Mouse (Mus musculus) Patski (cell line): ENCODE results near the gene Szrd1. TPM values are rescaled to one million over a fixed set of nuclear protein-coding genes. Genes with fewer than 3 reads are reported as not detected.

Experiments
- ATAC-seq: fragments of 100-300 bp; one replicate; pipeline ENCODE4 v1.8.0; 2021
- CTCF ChIA-PET: fragments of 350-600 bp; sonication (Branson Sonifier 250); formaldehyde crosslinking; loops from one replicate; lab custom pipeline; 2022; ENCODE audit warnings: inconsistent platforms; lab: Charles Lee
- POLR2A ChIA-PET: fragments of 350-600 bp; sonication (Branson Sonifier 250); formaldehyde crosslinking; loops from one replicate; lab custom pipeline; 2022; ENCODE audit warnings: antibody characterized with exemption, inconsistent platforms; lab: Charles Lee
- DNase-seq: peaks from one replicate; pipeline ENCODE4 v3.0.0-alpha.2; 2011; ENCODE audit warnings: low read depth, low spot score
- H3K27me3 ChIP-seq: fragments of 371-371 bp; one replicate; pipeline ENCODE4 v1.5.1; 2021
- CTCF ChIP-seq: fragments of 100-300 bp; IDR thresholded peaks from one replicate; pipeline ENCODE4 v1.5.1; 2021
- in situ Hi-C: fragments of 300-500 bp; cut with MboI; formaldehyde crosslinking; loops from 3 replicates; pipeline ENCODE4 v1.11.1; 2018; ENCODE audit warnings: low pct_unique_long_range_greater_than_20kb, mixed read lengths
- polyA plus RNA-seq: library from polyadenylated mRNA; unstranded; gene quantifications from one replicate; pipeline ENCODE4 v1.2.3, GENCODE M21; 2021

Szrd1 gene
- polyA plus RNA-seq, 1 experiment from 2014 or later, result 54.3 TPM

DNA sequence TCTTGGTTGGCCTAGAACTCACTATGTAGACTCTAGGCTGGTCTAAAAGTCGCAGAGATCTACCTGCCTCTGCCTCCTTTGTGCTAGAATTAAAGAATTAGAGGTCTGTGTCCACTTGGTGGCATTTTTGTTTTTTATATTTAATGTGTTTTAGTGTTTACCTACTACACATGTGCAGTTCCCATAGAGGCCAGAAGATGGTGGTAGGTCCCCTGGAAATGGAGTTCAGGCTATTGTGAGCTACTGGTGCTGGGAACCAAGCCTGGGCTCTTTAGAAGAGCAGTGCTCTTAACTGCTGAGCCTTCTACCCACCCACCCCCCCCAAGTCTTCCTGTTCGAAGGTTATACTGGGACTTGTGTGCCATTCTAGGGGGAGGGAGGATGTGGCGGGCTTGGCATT lies 27.6 kb upstream of the Szrd1 start:
- ChIA-PET CTCF (interaction anchor here (1.0 to 2.3 kb wide), 2 partner anchors 17 to 20 kb away, joined by 3 to 6 read pairs; no protein-coding TSS in a partner anchor), POLR2A (no interaction called here)
- DNase-seq, result no peak
- peak; percentile 31 for TF ChIP-seq CTCF
- no peak for ATAC-seq
- in situ Hi-C loops, result no loop called here
- H3K27me3 ChIP-seq, result no peaks in the 10 kb centered on the region

DNA sequence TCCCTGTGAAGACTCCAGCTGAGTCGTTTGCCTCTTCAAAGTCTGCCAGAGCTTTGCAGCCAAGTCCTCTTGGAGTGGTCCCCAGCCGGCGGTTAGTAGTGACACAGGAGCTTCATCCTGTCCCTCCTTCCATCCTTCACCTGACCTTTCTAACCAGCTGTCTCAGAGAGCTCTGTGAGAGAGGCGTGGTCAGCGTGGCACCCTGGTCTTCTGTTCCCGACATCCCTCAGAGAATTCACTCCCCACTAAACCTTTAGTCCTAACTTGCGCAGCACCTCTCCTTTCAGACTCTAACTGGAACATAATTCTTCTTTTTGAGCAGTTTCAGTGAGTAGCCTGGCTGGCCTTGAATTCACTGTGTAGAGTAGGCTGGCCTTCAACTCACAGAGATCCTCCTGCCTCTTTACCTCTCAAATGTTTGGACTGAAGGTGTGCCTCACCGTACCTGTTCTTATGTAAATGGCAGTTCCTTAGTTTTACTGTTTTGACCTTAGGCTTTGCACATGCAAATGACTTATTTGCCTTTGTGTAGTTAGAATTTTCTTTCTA lies 26.2 kb upstream of the Szrd1 start:
- no peak for TF ChIP-seq CTCF

DNA sequence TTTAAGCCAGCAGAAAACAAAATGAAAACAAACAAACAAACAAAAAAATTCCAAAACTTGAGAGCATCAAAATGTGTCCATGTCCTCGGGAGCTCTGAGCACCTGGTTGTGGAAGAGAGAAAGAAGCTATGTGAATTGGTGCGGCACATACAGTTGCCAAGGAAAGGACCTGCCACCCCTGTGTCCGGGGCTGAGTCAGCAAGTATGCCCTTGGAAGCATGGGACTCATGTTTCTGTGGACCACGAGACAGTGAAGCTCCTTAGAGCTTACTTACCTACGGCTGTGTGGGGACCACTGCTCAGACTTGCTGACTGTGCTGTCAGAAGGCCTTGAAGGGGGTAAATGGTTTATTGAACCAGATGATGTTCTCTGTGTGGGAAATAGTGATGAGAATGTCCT lies 24.2 kb upstream of the Szrd1 start:
- ATAC-seq (no peak), DNase-seq (no peak)
- no peaks in the 10 kb centered on the region for H3K27me3 ChIP-seq
- CTCF ChIA-PET, result no interaction called here
- in situ Hi-C loops, result no loop called here
- TF ChIP-seq CTCF, result no peak
- POLR2A ChIA-PET, result no interaction called here

More for the DNA sequence above, 26.2 kb upstream of the Szrd1 start:
- ATAC-seq (no peak), DNase-seq (no peak)
- POLR2A ChIA-PET, result no interaction called here
- in situ Hi-C loops, result no loop called here
- CTCF ChIA-PET, result interaction anchor here (2.3 kb wide), 1 partner anchor 15 kb away, joined by 6 read pairs; no protein-coding TSS in a partner anchor
- H3K27me3 ChIP-seq, result no peaks in the 10 kb centered on the region

DNA sequence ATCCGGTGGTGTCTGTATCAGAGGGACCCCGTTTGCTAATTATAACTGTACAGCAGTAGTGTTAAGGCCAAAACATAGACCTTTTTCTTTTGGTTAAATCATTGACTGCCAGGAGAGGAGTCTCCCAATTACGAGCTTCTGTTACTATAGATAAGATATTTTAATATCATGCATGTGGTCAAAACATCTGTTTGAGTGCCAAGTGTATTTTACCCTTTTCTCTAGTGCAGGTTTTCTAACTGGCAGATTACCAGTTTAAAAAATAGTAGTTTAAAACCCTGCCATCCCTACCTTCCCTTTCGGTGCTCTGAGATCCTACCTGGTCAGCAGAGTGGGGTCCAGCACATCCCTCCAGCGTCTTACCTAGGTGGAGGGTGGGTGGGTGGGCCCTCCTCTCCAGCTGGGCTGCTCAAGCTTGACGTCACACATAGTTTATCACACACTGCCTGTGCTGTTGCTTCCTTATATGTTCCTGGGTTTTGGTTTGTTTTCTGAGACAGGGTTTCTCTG lies 22.2 kb upstream of the Szrd1 start:
- ATAC-seq (no peak), DNase-seq (no peak)
- ChIA-PET CTCF (interaction anchor here (1.1 kb wide), 1 partner anchor 20 kb away, joined by 3 read pairs; no protein-coding TSS in a partner anchor), POLR2A (no interaction called here)
- no peaks in the 10 kb centered on the region for H3K27me3 ChIP-seq
- no peak for TF ChIP-seq CTCF
- in situ Hi-C loops, result no loop called here

DNA sequence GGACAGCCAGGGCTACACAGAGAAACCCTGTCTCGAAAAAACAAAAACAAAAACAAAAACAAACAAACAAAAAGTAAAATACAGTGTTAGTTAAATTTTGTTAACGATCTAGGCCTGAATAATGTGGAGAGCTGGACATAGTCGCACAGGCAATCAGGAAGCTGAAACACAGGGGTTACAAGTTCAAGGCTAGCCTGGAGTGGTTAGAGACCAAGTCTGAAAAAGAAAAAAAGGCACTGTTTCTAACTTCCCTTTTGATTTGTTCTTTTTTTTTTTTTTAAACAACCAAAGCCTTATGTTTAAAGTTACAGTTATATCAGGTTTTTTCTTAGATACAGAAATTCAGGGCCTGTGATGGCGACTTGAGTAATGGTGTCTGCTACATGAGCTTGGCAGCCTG lies 20.6 kb upstream of the Szrd1 start:
- DNase-seq (no peak), ATAC-seq (no peak)
- POLR2A ChIA-PET, result no interaction called here
- no peak for TF ChIP-seq CTCF
- in situ Hi-C loops, result no loop called here
- H3K27me3 ChIP-seq, result no peaks in the 10 kb centered on the region
- CTCF ChIA-PET, result interaction anchor here (0.6 kb wide), 1 partner anchor 32 kb away, joined by 3 read pairs; no protein-coding TSS in a partner anchor

DNA sequence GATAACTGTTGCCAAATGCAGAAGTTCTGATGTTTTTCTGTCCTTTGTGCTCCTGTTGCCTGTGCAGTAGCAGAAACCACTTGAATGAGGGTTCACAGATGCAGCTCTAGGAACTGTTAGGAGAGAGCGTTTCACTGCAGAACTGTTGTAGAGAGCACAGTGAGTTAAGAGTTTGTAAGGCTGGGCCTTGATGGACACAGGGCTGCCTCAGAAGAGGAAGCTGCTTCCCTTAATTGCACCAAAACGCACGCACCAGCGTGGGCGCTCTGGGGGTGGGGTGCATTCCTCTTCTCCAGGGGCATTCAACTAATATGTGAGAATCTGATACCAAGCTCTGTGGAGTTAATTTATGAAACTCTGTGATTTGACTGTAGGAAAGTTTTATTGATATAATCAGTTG lies 20.1 kb upstream of the Szrd1 start:
- DNase-seq, result no peak
- TF ChIP-seq CTCF, result no peak
- in situ Hi-C loops, result no loop called here
- no peaks in the 10 kb centered on the region for H3K27me3 ChIP-seq
- ChIA-PET POLR2A (interaction anchor here (0.6 kb wide), 1 partner anchor 12 kb away, joined by 4 read pairs; the partner anchor contains the start of gene Fbxo42), CTCF (interaction anchor here (0.7 kb wide), 1 partner anchor 8 kb away, joined by 3 read pairs; no protein-coding TSS in a partner anchor)
- ATAC-seq, result no peak

DNA sequence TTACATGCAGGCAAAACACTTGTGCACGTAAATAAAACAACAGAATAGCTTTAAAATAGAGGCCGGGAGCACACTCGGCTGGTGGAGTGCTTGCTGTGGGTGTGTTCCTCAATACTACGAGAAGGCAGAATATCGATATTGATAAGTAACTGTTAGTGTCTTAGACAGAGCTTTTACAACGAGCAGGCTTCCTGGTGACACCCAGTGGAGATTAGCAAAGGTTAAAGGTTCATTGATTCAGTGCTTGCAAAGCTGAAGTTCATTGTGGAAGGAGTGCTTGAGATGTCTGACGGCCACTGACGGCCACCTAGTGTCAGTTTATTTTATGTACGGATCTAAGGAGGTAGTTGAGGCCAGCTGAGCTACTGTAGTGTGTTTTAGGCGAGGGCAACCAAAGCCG lies 19.5 kb upstream of the Szrd1 start:
- CTCF ChIA-PET, result interaction anchor here (0.7 kb wide), 1 partner anchor 8 kb away, joined by 3 read pairs; no protein-coding TSS in a partner anchor
- ATAC-seq (no peak), DNase-seq (no peak)
- no peak for TF ChIP-seq CTCF
- no peaks in the 10 kb centered on the region for H3K27me3 ChIP-seq
- in situ Hi-C loops, result no loop called here
- POLR2A ChIA-PET, result interaction anchor here (0.6 kb wide), 1 partner anchor 11 kb away, joined by 4 read pairs; the partner anchor contains the start of gene Fbxo42

DNA sequence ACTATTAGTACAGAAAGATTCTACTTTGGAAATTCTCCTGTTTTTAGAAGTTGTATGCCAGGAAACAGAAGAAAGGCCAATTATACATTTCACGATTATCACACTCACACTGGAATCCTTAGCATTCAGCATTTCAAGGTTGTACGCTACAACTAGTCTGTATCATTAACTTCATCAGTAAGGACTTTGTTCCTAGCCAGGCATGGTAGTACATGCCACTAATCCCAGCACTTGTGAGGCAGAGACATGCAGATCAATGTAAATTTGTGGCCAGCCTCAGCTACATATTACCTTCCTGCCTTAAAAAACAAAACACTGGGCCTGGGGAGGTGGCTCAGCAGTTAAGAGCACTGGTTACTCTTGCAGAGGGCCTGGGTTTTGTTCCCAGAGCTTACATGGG lies 19.0 kb upstream of the Szrd1 start:
- H3K27me3 ChIP-seq, result no peaks in the 10 kb centered on the region
- ChIA-PET CTCF (no interaction called here), POLR2A (no interaction called here)
- no peak for ATAC-seq
- DNase-seq, result no peak
- TF ChIP-seq CTCF, result no peak
- in situ Hi-C loops, result no loop called here

DNA sequence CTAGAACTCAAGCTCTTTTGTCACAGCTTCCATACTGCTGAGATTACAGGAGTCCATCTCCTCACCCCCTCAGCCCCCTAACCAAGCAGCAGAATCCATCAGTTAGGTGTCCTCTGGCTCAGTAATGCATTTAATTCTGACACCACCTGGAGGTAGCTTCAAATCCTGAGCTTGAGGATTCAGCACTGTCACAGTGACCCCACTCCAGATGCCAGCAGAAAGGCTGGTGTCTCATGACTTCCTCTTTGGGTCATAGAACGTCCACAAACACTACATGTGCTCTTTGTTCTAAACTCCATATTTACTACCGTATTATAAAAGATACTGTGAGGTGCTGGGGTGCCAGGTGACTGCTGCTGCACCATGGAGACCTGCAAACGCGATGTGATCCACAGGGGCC lies 17.9 kb upstream of the Szrd1 start:
- H3K27me3 ChIP-seq, result no peaks in the 10 kb centered on the region
- no peak for TF ChIP-seq CTCF
- ChIA-PET POLR2A (no interaction called here), CTCF (no interaction called here)
- DNase-seq (no peak), ATAC-seq (no peak)
- in situ Hi-C loops, result no loop called here

DNA sequence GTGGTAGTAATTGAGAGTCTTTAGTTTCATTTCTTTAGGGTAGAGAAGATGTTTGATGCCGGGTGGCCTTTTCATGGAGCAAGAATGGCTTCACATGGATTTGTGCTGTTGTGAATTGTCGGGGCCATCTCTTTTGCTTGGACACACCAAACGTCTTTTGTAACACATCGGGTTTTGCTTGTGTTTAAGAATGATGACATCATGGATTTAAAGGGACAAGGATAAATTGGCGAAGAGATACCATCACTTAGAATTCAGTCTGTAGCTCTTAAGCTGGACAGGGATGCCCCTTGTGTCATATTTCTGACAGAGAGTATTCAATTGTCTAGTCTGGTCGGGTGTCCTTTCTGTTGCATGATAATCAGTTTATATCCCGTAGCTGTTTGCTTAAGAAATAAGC lies 9.5 kb upstream of the Szrd1 start:
- CTCF ChIA-PET, result no interaction called here
- no peak for ATAC-seq
- in situ Hi-C loops, result loop anchor here (10.0 kb wide), 1 partner anchor 216 kb away; the partner anchor contains the start of gene Fam131c
- no peak for TF ChIP-seq CTCF
- H3K27me3 ChIP-seq, result no peaks in the 10 kb centered on the region
- DNase-seq, result no peak
- POLR2A ChIA-PET, result interaction anchor here (1.0 kb wide), 1 partner anchor 55 kb away, joined by 3 read pairs; no protein-coding TSS in a partner anchor
